Mouse (Mus musculus) heart, postnatal 0 days (tissue): Measurements from ENCODE around the gene Camsap1.

ENCODE experiments used
- CTCF ChIP-seq: IDR thresholded peaks from 2 replicates; pipeline ENCODE4 v1.5.1; 2016; ENCODE audit warnings: antibody characterized with exemption, control low read depth, low read depth
- EP300 ChIP-seq: IDR thresholded peaks from 2 replicates; pipeline ENCODE4 v1.6.1; 2016; ENCODE audit warnings: antibody characterized with exemption, low read depth

DNA sequence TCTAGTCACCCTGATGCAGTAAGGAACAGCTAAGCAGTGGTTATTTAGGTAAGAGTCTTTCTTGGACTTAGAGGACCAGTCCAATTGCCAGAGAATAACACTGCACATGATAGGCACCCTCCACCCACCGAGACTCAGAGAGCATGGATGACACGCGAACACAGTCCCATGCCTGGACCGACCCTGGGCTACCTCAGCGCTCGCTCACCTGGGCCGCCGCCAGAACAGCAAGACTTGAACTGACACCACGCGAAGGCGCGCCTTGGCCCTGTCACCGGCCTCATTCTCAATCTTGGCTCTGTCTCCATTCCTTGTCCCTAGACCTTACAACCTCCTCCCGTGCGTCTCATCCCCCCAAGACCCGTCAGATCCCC, 1.0 kb downstream of the Camsap1 start:
- TF ChIP-seq EP300: no peak
- no peak for TF ChIP-seq CTCF
